Mouse (Mus musculus) right cerebral cortex, postnatal 14 days (tissue): Measurements from ENCODE around the gene Pou4f2.

Source experiments
- DNase-seq: peaks from one replicate; pipeline ENCODE4 v3.0.0; 2022

The Pou4f2 gene

DNA sequence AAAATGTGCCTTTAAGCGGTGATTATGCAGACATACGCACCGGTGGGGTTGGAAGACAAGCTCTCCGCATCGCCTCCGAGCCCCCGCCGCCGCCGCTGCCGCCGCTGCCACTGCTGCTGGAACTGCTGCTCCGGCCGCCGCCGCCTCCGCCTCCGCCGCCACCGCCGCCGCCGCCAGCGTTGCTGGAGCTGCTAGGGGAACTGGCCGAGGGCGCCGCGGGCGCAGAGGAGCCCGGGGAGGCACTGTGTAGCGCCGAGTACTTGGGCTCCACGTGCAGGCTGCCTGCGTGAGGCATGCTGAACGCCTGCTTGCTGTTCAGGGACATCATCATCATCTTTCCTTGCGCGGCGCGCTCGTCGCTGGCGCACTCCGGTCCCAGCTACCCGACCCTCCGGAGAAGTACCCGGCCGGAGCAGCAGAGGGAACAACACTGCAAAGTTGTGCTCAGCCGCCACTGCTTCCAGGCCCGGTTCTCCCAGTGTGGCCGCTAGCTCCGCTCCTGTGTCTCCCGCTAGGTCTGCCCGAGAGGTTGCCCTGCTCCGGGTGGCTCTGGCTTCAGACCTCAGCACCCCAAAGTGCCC, at the start of gene Pou4f2:
Gene Pou4f2 (minus strand): TSS at position 575 of the 581 bp plus-strand sequence.
- DNase-seq = peak; percentile 19

DNA sequence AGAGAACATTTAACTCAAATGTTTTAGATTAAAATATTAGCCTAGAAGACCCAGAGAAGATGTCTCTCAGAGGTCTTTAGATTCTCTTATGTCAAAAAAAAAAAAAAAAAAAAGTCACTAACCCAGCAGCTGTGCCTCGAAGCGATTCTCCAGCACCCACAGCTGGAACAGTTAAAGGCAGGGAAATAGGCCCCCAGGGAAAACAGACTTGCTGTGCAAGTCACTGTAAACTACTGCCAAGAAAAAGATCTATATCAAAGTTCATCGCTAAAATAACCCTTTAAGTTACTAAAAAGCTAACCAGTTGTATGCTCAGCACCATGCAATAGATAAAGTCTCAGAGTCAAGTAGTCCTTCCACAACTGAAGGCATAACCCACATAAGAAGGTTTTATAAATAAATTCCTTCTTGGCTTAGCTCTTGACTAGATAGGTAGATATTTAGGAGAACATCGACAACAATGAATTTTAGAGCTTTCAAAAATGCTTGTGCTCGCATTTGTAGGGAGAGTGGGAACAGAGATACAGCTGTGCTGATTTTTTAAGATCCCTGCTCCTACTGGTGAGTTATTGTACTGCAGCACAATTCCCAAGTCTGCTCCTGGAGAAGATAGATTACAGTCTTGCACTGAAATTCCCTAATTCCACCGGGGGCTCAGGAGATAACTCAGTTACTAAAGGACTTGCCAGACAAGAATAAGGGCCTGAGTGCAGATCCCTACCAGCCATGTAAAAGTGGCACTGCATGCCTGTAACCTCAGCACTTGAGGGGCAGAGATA, 40.8 kb upstream of the Pou4f2 start:
- no peak for DNase-seq

DNA sequence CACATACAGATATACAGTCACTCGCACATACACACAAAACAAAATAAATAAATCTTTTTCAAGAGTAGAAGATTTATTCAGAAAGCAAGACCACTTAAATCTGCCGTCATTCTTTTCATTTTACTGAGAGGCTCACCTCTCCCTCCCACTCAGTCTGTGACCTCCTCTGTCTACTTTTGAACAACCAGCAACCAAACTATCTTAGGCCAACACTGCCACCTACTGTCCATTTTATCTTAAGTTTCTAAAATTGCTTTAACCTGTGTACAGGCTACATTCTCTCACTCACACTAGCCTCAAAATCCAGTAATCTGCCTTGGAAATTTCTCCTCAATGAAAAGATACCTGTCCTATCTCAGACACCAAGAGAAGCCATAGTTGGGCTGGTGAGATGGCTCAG, 31.4 kb upstream of the Pou4f2 start:
- DNase-seq = no peak

DNA sequence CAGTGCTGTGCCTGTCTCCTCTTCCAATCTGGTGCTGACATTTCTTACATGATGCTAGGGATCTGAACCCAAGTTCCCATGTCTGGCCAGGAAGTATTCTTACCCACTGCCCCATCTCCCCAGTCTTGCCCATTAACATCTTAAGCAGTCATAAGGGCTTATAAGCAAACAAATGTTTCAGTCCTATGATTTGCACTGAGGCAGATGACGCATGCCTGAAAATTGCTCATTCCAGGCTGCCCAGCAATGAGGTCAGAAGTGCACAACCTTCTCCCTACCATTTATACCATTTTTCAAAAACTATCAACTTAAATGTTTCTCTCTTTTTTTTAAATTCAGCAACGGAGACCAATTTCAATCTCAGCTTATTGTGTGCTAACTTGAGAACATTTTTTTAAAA, 27.5 kb upstream of the Pou4f2 start:
- DNase-seq = no peak

DNA sequence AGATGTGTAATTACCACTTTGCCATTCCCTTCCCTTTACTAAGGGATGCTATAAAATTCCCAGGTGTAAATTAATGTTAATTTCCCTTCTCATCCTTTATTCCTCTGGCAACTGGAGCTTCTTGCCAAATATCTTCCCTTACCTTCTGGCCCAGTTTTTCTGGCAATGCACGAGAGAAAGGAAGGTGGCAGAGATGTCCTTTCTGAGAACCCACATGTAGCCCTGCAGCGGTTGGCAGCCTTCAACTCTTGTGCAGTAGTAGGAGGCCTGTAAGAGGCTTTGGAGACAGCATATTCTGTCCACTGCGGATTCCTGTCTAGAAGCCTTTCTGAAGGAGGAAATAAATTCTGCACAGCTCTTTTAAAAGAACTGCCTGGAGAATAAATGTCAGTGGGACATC, 20.0 kb upstream of the Pou4f2 start:
- DNase-seq = no peak

DNA sequence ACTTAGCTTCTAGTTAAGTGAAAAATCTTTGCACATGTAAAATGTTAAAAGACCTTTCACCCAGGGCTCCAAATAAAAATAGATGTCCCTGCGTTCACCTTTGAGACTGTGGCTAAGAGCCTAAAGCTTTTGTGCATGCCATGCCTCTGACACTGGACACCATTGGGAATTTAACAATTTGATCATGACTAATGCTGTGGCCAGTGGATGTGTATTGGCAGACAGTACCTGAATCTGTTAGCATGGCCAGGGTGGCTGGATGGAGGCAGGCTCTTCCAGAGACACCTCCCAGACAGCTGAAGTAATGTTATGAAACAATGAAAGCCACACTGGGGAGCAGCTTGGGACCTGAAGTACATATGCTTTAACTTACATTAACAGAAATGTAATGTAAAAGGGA, 6.3 kb upstream of the Pou4f2 start:
- DNase-seq = no peak

DNA sequence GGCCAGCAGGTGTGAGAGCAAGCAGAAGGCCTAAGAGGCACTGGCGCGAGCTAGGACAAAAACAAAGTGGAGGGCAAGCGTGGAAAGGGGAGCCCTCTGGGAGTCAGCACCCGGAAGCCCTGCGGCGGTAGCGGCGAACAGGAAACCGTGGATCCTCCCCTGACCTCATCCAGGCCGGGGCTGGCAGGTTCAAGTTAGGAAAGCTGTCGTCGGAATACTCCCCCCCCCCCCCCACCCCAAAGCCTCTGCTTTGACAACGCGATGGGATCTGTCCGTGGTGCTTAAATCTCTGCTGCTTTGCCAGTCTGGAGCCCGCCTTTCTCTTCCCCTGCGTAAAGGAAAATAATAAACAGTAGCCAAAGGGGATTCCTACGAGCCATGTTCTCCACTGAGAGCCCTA, 1.7 kb upstream of the Pou4f2 start:
- no peak for DNase-seq

DNA sequence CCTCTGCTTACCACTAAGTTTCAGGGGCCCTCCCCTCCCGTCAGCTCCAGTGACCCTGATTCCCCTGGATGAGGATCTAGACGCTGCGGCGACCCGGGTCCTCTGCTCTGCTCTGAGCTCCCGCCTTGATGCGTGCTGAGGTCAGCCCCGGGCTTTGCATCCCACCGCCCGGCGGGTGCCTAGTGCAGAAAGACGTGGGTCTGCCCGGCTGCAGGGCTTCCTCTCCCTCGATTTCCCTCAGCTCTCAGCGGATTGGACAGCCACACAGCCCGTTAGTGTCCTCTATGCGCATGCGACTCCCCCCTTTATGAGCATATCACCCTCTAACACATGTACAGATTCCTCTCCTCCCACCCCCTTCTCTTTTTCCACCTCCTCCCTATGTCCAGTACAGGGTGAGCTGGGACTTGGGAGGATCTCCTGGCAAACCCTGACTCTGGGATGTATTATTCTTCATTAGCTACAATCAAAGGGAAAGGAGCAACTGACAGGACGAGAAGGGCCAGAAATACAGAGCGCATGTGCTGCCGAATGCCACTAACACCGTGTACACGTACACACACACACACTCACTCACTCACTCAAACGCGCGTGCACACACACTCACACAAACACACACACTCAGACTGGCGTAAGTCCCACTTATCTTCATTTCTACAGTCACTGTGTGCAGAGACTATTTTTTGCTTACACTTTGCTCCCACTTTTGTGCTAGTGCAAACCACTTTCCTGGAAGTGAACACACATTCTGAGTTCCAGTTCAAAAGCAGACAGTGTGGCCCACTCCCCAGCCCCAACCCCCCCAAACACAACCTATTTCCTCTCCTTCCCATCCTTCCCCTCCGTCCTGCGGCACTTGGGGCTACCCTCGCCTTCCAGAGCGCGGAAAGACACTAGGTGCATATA, 948 bp upstream of the Pou4f2 start:
- DNase-seq = no peak

DNA sequence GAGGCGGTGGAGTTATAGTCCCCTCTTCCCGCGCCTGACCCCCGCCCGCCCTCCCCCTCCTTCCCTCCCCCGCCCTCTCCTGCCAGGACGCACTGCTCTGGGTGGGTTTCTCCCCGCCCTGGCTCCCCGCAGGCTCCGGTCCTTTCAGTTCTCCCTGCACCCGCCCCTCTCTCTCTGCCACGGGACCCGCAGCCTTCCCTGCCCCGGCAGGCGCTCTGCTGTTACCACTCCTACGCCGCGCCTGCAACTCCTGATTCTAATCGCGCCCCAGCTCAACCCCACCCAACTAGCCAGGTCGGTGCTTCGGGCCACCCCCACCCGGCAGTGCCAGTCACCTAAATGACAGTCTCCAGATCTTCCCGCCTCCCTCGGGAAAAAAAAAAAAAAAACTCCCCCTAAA, 216 bp upstream of the Pou4f2 start:
- no peak for DNase-seq

DNA sequence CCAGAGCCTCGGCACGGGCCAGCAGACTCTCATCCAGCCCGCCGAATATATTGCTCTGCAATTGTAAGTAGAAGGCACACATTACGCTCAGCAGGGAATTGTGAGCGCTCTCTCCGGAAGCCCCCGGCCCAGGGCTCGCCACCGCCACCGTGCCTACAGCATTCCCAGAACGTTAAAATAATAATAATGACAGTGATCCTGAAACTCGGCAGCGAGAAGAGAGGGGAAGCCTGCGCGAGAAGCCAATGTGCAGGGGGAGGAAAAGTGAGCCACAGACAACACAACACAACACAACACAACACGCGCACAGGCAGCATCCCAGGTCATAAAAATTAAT, 853 bp downstream of the Pou4f2 start:
- DNase-seq = no peak

DNA sequence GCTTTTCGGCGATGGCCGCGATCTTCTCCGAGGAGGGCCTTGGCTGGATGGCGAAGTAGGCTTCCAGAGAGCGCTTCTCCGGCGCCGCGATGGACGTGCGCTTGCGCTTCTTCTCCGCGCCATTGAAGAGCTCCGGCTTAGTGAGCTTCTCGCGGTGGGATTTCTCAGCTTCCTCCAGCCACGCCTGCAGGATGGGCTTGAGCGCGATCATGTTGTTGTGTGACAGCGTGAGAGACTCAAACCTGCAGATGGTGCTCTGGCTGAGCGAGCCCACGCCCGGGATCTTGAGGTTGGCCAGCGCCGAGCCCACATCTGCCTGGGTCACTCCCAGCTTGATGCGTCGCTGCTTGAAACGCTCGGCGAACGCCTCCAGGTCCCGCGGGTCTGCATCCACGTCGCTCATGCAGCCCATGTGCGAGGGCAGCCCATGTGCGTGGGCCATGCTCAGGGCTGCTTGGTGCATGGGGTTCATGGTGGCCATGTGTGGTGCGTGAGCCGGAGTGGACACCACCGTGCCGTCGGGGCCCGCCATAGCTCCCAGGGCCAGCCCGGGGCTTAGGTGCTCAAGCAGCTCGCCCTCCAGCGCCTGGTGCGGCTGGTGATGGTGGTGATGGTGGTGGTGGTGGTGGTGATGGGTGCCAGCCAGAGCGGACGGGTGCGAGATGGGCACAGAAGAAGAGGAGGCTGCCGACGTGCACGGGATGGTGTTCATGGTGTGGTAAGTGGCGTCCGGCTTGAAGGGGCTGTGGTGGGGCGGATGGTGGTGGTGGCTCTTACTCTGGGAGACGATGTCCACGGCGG, 1.4 kb downstream of the Pou4f2 start:
- no peak for DNase-seq

DNA sequence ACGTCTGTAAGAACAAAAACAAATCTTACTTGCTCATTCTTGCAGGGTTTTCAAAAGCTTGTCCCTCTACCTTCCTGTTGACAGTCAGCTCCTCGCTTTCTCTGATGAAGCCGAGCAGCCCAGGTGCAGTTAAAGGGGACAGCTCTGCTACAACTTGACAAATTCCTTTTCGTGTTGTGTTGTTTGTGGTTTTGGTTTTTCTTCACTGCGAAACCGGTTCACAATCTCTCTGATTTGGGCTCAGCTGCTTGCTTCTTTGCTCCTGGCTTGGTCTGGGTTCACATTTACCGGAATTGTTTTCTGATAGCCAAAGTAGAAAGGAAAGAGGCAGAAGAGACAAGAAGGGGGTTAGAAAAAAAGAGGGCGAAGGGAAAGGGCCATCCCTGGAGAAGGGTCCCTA, 2.1 kb downstream of the Pou4f2 start:
- DNase-seq = no peak

DNA sequence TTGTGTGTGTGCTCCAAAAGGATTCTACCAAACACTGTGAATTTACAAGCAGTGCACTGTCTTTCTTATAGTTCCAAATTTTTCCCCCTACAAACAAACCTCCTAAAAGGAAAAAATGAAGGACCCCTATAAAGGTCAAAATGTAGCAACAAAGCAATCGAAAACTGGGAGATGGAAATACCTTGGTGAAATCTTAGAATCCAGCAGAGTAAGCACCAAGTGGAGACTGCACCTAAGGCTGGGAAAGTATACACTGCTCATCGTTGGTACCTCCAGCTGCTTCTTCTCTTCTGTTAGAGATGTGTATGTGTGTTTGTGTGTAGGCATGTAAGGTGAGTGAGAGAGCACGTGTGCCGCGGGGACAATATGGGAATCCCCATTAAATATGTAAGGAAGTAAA, 3.1 kb downstream of the Pou4f2 start:
- DNase-seq = no peak

DNA sequence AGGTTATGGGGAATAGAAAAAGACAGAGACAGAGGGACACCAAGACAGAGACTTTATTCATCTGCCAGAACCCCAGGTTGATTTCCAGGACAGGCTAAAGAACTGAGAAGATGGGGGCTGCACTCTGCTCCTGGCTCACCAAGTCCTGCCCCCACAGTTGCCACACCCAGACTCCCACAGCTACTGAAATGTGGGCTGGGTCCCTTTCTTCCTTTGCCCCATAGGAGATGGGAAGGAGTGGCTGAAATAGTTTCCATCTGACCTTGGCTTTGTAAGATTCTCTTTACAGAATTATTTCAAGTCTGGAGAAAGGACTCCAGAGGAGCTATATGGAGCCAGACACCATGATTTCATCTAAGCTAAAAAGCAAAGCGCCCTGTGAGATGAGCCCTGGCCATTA, 4.0 kb downstream of the Pou4f2 start:
- no peak for DNase-seq

DNA sequence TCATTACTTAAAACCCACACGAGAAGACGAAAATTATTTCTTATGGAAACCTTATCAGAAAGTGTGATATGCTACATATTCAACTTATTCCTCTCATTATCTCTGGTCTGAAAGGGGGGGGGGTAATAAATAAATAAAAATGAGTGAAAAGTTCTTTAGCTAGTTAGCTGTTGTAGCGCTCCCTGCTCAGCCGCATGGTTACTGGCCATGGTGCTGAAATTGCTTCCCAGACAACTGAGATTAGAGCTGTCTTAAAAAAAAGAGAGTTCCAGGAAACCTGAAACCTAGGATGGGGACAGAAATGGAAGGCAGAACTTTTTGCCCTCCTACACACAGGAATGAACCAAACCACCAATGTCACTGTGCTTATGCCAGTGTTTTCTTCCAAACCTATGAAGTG, 5.1 kb downstream of the Pou4f2 start:
- no peak for DNase-seq

DNA sequence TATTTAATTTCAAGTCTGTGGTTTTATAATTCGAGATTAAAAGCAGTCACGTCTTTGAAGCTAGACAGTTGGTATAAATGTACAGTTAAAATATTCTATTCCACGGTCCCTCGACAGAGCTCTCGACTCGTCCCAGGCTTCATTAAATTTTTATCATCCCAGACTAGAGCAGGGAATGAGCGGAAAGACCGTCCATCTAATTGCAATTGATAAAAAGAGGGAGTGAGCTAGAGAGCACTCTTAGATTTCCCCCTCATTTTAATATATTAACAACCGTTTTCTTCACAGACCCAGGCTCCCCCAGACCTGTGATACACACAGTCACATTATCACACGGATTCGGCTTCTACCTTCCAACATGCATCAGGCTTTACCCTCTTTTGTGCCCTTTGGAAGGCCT, 8.3 kb downstream of the Pou4f2 start:
- no peak for DNase-seq

DNA sequence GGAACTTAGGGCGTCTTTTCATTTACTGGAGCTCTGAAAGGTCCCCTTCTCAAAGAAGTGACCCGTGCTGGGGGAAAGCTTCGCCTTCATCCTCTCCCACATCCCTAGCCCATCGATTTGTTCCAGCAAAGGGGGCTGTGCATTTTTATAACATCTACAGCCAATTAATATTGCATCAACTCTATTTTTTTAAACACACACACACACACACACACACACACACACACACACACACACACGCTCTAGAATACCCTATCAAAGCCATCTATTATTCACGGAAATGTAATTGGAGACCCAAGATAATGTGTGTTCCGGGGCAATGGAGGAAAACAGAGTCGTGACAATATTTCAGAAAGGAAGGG, 8.7 kb downstream of the Pou4f2 start:
- no peak for DNase-seq

DNA sequence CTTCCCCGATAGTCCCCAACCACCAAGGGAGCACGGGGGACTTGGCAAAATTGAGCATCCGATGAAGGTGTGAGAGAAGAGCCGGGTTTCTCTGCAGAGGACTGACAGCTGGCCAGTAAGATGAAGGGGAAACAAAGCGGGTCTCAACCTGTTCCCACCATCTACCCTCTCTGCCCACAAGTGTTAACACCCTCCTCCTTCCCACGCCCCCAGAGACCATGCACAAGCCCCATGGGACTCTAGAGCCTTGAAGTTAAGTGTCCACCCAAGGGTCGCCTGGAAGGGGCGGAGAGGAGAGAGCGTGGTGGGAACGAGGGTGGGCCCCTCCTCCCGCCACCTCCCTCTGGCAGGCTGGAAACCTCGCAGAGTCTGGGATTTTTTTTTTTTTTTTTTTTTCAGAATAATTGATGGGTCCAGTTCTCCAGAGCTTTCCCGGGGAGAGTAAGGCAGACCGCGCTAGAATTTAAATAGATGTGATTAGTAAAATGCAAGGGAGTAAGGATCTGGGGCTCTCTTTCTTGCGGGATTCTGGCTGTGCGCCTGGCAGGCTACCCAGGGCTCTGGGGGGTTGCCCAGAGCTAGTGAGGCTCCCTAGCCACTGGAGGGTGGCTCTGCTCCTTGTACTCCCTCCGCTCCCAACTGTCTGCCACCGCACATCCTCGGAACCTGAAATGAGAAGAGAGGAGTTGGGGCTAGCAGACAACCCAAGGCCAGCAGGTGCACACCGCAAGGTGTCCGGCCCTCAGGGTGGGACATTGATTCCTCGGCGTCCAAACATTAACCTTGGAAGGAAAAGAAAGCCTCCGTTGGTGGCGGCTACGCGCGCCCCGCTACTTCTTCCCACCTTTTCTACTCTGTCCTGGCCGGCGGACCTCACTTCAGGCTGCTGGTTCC, 9.3 kb downstream of the Pou4f2 start:
- DNase-seq = no peak

DNA sequence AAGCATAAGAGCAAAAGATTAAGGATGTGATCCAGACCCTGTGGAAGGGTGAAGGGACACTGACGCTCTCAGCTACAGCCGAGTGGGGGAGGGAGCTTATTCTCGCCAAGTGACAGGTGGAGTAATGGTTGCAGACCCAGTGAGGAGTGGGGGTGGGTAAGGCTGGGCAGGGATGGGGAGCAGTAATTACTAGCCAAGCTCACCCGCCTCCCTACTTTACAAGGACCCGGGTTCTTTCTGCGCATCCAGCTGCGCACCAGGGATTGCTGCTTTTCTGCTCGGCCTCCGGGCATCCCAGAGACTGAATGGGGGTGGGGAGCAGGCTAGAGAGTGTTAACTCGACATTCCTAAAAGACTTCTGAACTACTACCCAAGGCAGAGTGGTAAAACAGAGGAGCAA, 10.0 kb downstream of the Pou4f2 start:
- DNase-seq = no peak

DNA sequence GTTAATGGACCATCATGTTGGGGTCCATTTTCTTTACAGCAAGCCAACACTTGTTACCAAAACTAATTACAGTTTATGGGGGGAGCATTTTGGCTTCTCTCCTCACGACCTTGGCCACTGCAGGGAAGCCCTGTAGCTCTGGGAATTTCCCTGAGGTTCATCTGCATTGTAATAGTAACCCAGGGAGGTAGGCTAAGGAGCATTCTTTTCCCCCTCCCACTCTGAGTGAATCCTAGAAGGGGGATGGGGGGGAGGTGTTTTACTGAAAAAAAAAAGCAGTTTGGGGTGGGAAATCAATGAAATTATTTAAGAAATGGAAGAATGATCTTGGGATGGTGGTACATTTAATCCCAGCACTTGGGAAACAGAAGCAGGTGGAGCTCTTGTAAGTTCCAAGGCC, 12.5 kb downstream of the Pou4f2 start:
- DNase-seq = no peak

DNA sequence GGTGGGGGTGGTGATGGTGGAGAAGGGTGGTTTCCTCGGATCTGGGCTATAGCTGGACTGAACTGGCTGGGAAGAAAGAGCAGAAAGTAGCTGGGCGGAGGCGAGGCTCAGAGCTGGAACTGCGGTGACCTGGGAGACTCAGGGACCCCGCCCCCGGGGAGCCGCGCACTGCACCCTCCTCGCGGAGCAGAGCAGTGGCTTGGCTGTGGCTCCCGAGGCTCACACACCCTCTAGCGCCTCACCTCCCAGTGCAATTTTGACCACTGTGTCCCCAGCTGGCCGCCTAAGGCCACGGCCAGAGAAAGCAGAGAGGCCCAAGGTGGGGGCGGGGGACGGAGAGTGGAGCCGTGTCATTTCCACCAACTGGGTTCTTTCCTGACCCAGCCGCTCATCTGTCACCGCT, 16.3 kb downstream of the Pou4f2 start:
- DNase-seq = no peak

DNA sequence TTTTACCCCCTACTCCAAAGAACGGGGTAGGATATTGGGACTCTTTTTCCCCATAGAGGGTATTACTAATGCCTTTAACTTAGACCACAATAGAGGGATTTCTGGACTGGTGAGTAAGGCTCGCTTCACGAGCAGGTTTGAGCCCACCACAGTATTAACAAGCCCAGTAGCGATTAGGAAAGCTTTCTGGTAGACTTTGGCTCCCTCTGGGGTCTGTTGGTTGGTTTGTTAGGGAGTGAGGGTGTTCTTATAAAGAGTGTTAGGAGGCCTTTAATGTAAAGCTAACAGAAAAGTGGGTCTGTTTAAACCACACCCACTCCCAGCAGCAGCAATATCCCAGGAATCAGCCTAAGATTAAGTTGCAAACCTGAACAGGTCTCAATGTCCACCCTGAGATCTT, 17.2 kb downstream of the Pou4f2 start:
- no peak for DNase-seq
